Mouse (Mus musculus): Measurements from ENCODE around the gene Pxdn.

DNA sequence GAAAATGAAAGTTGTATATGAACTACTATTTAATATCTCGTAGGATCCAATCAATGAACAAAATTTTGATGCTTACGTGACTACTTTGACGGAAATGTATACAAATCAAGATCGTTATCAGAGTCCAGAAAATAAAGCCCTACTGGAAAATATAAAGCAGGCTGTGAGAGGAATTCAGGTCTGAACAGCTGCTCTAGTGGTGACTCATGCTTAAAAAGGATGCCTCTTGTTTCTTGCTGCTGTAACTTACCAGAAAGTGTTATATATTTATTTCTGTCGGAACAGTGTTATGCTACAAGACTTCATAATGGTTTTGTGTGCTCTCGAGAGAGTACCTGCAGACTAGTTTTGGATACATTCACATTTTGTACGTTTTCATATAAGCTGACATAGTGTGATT lies 17.1 kb upstream of the Pxdn start:
- TF ChIP-seq CTCF (IDR thresholded peaks at IDR 0.05) = no peak
- no peak for TF ChIP-seq EP300 (IDR thresholded peaks at IDR 0.05; ENCODE audit: insufficient read depth, low read depth, low read length)

All from heart, adult 2 months (tissue).